9 mouse cellular contexts compared by ENCODE assay signal in genomic region chr5:91074026-91074425, GRCm38 (mm10). TPM values are rescaled to one million over a fixed set of nuclear protein-coding genes. Genes with fewer than 3 reads are reported as not detected.
DNase-seq lines count a peak whose midpoint lies in the region; ATAC-seq and TF ChIP-seq lines count a peak whose summit lies in the region.
"Had no signal": no experiment of that assay in that cellular context is flagged by ENCODE, and none has a peak within 500 bp of the region (broad histone marks: within the 10 kb centered on the region; RNA-seq: fewer than 3 reads in every experiment).

No protein-coding gene starts in this region.

- no peaks in the 10 kb centered on the region for H3K36me3 ChIP-seq in lung, embryonic 14.5 days (ENCODE audit: insufficient read depth)
- H3K36me3 ChIP-seq in heart, embryonic 14.5 days (ENCODE audit: control insufficient read depth, insufficient read depth, low read length): no peaks in the 10 kb centered on the region
- H3K36me3 ChIP-seq in liver, embryonic 11.5 days (ENCODE audit: control insufficient read depth, insufficient read depth, low read length): no peaks in the 10 kb centered on the region

- TF ChIP-seq CTCF in lung, embryonic 14.5 days (IDR thresholded peaks at IDR 0.05; ENCODE audit: low read depth): no peak

- H3K27me3 ChIP-seq in lung, embryonic 14.5 days (ENCODE audit: insufficient read depth, low read length): 0 out of 2 replicates have a peak, but pooled peaks cover 12% of the 10 kb centered on the region
- no peaks in the 10 kb centered on the region for H3K27me3 ChIP-seq in heart, embryonic 14.5 days (ENCODE audit: control insufficient read depth, insufficient read depth, low read length)
- peaks cover 15% of the 10 kb centered on the region for H3K27me3 ChIP-seq in liver, embryonic 11.5 days (replicated peaks; ENCODE audit: control insufficient read depth, insufficient read depth, low read length)

- H3K4me1 ChIP-seq in lung, embryonic 14.5 days (ENCODE audit: insufficient read depth): no peaks in the 10 kb centered on the region
- peaks cover 3 to 4% of the 10 kb centered on the region in 2 experiments; a peak in 1 of 4 replicates for H3K4me1 ChIP-seq in heart, embryonic 14.5 days (ENCODE audit: control insufficient read depth in 2 of 2, insufficient read depth in 2 of 2, low read length in 2 of 2)
- no peaks in the 10 kb centered on the region for H3K4me1 ChIP-seq in liver, embryonic 11.5 days (replicated peaks; ENCODE audit: control insufficient read depth, insufficient read depth, low read length)

- ATAC-seq in lung, embryonic 14.5 days (ENCODE audit: insufficient read depth): peak; percentile 44
- ATAC-seq in heart, embryonic 14.5 days (ENCODE audit: insufficient number of reproducible peaks, insufficient read depth, low FRiP score, low read depth): no peak
- ATAC-seq in liver, embryonic 11.5 days (replicated peaks; ENCODE audit: low FRiP score): no peak

- WGBS in lung, embryonic 14.5 days: 17% methylated on average over 8 of the region's 8 CpGs
- WGBS in heart, embryonic 14.5 days: 19% methylated on average over 8 of the region's 8 CpGs
- WGBS in liver, embryonic 11.5 days: 39% methylated on average over 8 of the region's 8 CpGs

- no peak overlapping the region for H3K27ac ChIP-seq in lung, embryonic 14.5 days (ENCODE audit: low read depth)
- H3K27ac ChIP-seq in heart, embryonic 14.5 days (replicated peaks in 1 of 2; ENCODE audit: control insufficient read depth in 1 of 2, insufficient read depth in 1 of 2, low read depth in 2 of 2, low read length in 2 of 2): no peak overlapping the region; a peak in 1 of 4 replicates
- H3K27ac ChIP-seq in liver, embryonic 11.5 days (ENCODE audit: low read depth, low read length): no peak overlapping the region
- H3K27ac ChIP-seq: macrophage had no signal

- H3K9me3 ChIP-seq in lung, embryonic 14.5 days (ENCODE audit: low read depth, low read length): no peaks in the 10 kb centered on the region
- H3K9me3 ChIP-seq in heart, embryonic 14.5 days (ENCODE audit: control insufficient read depth, low read length): no peaks in the 10 kb centered on the region
- H3K9me3 ChIP-seq in liver, embryonic 11.5 days (ENCODE audit: control insufficient read depth, low read length): no peaks in the 10 kb centered on the region

- DNase-seq in lung, embryonic 14.5 days: peak; percentile 30
- no peak for DNase-seq in lung, adult 18-20 months
- no peak for DNase-seq in liver, embryonic 11.5 days (ENCODE audit: low spot score)
- DNase-seq in retina, postnatal 1 day: peak; percentile 3
- no peak for DNase-seq in ovary, adult 18-20 months (ENCODE audit: low spot score)
- DNase-seq in layer of hippocampus, adult 9-10 months (ENCODE audit: low spot score): no peak
- no peak for DNase-seq in cerebellum, adult 18-20 months

- peak overlapping the region; percentile 64 for H3K4me2 ChIP-seq in lung, embryonic 14.5 days
- H3K4me2 ChIP-seq in heart, embryonic 14.5 days (ENCODE audit: low read length): peak overlapping the region; percentile 92
- H3K4me2 ChIP-seq in liver, embryonic 11.5 days: peak overlapping the region; percentile 47

- H3K9ac ChIP-seq in lung, embryonic 14.5 days: no peak overlapping the region
- peak overlapping the region; percentile 46 for H3K9ac ChIP-seq in heart, embryonic 14.5 days (ENCODE audit: low read length)
- no peak overlapping the region for H3K9ac ChIP-seq in liver, embryonic 11.5 days (ENCODE audit: low read depth, low read length)

- H3K4me3 ChIP-seq in lung, embryonic 14.5 days (ENCODE audit: low read depth, low read length): peak overlapping the region; percentile 28
- peak overlapping the region; percentile 42 to 47 for H3K4me3 ChIP-seq in heart, embryonic 14.5 days (ENCODE audit: control insufficient read depth in 1 of 2, insufficient read depth in 1 of 2, low read depth in 1 of 2, low read length in 2 of 2)
- peak overlapping the region; percentile 35 for H3K4me3 ChIP-seq in liver, embryonic 11.5 days (ENCODE audit: low read depth, low read length)

RNA-seq across cellular contexts. Expression of gene Ereg, which starts 0.4 kb away (rescaled TPM):
- 0.13 and 0.14 TPM in 2 replicates for polyA plus RNA-seq in lung, embryonic 14.5 days (2014; fragmentation: Nextera tagmentation; extraction: Ambion mirVana)
- 0.19 TPM in 1 of 2 replicates, not detected in the other for polyA plus RNA-seq in heart, embryonic 14.5 days (2014; fragmentation: Nextera tagmentation; extraction: Ambion mirVana)
- polyA plus RNA-seq in liver, embryonic 11.5 days (2014; fragmentation: Nextera tagmentation; extraction: Ambion mirVana): 0.10 and 0.14 TPM in 2 replicates
- polyA plus RNA-seq: macrophage had no signal

RNA-seq across cellular contexts. Expression of gene Epgn, which starts 46.8 kb away (rescaled TPM):
- 0.18 TPM in 1 of 2 replicates, not detected in the other for polyA plus RNA-seq in lung, embryonic 14.5 days (2014; fragmentation: Nextera tagmentation; extraction: Ambion mirVana)
- polyA plus RNA-seq in heart, embryonic 14.5 days (2014; fragmentation: Nextera tagmentation; extraction: Ambion mirVana): 0.26 TPM in 1 of 2 replicates, not detected in the other
- polyA plus RNA-seq in liver, embryonic 11.5 days (2014; fragmentation: Nextera tagmentation; extraction: Ambion mirVana): 0.22 TPM in 2 replicates
- polyA plus RNA-seq: macrophage had no signal

Comparison
In these comparisons a context has a peak if more than half of its experiments do, and no peak if none do; other contexts are left out.
1. DNase-seq: peak in lung, embryonic 14.5 days (single experiment) and retina, postnatal 1 day (single experiment); none in lung, adult 18-20 months (0 of 2), liver, embryonic 11.5 days (single experiment), ovary, adult 18-20 months (single experiment), layer of hippocampus, adult 9-10 months (single experiment) and cerebellum, adult 18-20 months (0 of 2).
2. Peak in every context shown above with its lines, with median percentiles within 50 percentile points of each other: H3K4me2 ChIP-seq and H3K4me3 ChIP-seq.